Mouse (Mus musculus): ENCODE measurements around the gene Mipep. TPM values are rescaled to one million over a fixed set of nuclear protein-coding genes. Genes with fewer than 3 reads are reported as not detected.

Gene Mipep
- 15.7 and 16.3 TPM in 2 replicates for polyA plus RNA-seq (2015; fragmentation: Nextera tagmentation; extraction: Ambion mirVana)

DNA sequence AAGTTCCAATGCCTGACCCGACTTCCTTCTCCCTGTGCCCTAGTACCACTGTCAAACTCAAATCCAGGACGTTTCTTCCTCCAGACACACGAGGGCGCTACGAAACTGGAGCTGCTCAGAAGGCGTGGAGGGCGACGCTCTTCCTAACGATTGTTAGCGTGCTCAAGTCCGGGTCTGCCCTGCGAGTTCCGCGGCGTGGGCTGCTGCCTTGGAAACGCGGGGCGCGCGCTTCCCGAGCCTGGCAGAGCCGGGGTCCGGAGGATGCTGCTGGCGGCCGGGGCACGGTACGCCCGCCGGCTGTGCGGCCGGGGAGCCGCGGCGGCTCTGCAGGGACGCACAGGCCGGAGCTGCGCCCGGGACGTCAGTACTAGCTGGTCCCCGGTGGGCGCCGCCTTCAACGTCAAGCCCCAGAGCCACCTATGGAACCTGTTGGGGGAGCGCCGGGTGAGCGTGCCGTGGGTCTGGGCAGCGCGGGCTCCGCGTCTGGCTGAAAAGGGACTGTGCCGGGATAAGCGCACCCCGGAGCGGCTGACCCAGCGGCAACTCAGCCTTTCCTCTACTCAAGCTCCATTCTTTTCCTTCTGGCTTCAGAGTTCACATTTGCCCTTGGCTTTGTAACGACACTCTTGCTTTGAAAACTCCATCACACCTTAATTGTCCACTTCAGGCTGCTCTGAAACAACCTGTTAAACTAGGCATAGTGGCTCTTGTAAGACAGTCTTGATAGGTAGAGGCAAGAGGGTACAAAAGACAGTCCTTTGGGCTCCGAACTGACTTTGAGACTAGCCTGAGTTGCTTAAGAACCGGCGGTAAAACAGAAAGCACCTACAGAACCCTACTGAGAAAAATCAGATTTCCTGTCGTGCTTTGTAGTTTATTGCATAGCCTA, at the start of gene Mipep:
Mipep (plus strand) TSS at position 147 of the 889 bp plus-strand sequence.

DNA sequence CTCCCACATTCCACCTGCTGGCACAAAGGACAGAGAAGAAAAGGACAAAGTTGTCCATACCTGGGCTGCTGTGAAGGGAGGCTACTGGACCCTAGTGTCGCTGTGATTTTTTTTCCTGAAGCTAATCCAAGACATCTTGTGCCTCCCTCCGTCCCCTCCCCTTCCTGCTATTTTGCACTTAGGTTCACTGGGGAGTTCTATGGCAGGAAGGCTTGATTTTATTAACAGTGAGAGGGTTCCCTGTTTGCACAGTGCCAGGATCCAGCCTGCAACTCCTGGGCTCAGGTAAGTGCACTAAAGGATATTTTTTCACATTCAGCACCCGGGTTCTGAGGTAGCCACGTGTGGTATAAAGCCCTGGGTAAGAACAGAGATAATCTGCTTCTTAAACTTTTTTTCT, 16.5 kb upstream of the Mipep start, which contains the start of gene C1qtnf9:
C1qtnf9 (plus strand) TSS at position 251 of the 400 bp plus-strand sequence.

Other genes with a start within 250 kb of the Mipep start
- gene Spata13, start 150.6 kb upstream of the Mipep start, polyA plus RNA-seq (2015; fragmentation: Nextera tagmentation; extraction: Ambion mirVana) = 22.5 and 25.6 TPM in 2 replicates
- 0.15 and 0.34 TPM in 2 replicates for gene C1qtnf9, start 16.4 kb upstream of the Mipep start, polyA plus RNA-seq (2015; fragmentation: Nextera tagmentation; extraction: Ambion mirVana)

Measured in neural tube, postnatal 0 days (tissue).